Mouse (Mus musculus) spleen, embryonic (tissue): ENCODE measurements around the gene Abhd16b.

Experiments
- CTCF ChIA-PET: fragments of 350-600 bp; sonication (Branson Sonifier 250); formaldehyde crosslinking; loops from one replicate; lab custom pipeline; 2022; lab: Charles Lee

Gene Abhd16b

GRCm38 (mm10) chr2:181493156-181493927 is at the start of gene Abhd16b:
TSS of gene Abhd16b (plus strand) at chr2:181493206.
- CTCF ChIA-PET = interaction anchor here (0.5 to 1.1 kb wide), 3 partner anchors 8 to 349 kb away, joined by 3 read pairs; partner anchors contain the start of gene Zbtb46

DNA sequence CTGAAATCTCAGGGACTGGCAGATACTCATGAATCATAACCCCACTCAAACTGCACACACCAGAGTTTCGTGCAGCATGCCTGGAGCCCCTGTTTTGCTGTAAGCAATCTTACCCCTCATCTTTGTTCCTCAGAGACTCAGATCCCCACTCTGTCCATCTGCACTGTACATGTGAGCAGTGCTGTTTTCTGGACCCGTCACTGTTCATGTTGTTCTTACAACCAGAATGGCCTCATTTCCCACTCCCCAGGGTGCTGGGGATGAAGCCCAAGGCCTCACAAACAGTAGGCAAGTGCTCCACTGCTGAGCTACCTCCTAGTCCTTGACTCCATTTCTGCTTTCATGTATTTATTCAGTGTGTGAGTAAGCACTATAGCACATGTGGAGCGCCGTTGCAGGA is 40.8 kb upstream of the Abhd16b start:
- CTCF ChIA-PET = no interaction called here

GRCm38 (mm10) chr2:181453274-181453673 is 39.7 kb upstream of the Abhd16b start:
- CTCF ChIA-PET = no interaction called here

DNA sequence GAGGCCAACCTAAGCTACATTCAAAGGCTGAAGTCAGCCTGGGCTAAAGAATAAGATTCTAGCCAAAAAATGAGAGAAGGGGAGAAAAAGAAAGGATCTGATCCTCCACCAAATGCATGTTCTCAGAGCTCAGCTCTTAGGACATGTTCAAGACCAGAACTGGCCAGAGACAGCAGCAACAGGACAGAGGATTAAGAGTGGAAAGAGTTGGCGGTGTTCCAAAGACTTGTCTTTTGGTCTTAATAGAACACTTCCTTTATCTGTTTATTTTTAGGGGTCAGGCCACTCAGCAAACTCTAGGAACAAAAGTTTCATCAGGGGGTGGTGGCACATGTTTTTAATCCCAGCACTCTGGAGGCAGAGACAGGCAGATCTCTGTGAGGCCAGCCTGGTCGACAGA is 37.1 kb upstream of the Abhd16b start:
- CTCF ChIA-PET = no interaction called here

- CTCF ChIA-PET = no interaction called here
Measured at GRCm38 (mm10) chr2:181457831-181458230, 35.2 kb upstream of the Abhd16b start.

DNA sequence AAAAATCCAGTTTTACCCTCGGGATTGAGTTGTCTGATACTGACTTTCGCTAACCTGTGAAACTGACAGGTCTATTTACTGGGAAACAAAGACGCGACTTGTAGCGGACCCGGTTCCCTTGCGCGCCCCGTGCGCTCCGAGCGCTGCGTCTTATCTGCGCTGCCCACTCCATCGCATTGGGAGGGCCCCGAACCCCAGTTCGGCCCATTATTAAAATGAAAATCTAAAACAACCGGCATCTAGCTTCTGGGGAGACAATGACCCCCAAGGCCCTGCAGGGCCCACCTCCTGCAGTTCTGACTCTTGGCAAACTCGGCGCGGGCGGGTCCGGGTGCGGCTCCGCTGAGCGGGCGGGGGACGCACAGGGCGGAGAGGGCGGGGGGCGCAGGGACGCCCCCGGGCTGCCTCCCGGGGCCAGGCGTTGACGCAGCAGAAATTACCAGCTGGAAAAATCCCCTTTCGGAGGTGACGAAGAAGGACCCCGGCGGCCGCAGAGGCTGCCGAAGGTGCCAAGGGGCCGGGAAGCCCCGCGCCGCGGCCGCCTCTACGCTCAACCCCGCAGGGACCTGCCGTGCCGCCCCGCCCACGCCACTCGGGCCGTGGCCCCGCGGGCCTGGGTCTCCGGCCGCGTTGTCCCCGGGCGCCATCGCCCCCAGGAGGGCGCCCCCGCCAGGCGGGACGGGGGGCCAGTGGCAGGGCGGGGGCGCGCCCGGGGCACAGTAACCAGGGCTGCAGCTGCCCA is 34.4 kb upstream of the Abhd16b start:
- CTCF ChIA-PET = interaction anchor here (0.8 kb wide), 1 partner anchor 10 kb away, joined by 4 read pairs; no protein-coding TSS in a partner anchor

GRCm38 (mm10) chr2:181459153-181459672 is 33.8 kb upstream of the Abhd16b start, which contains the start of gene Zbtb46:
TSS of gene Zbtb46 (minus strand) at chr2:181459426.
- CTCF ChIA-PET = interaction anchor here (0.6 to 0.8 kb wide), 2 partner anchors 10 to 34 kb away, joined by 3 to 4 read pairs; partner anchors contain the start of gene Abhd16b

GRCm38 (mm10) chr2:181459673-181460621 is 33.1 kb upstream of the Abhd16b start:
- CTCF ChIA-PET = interaction anchor here (0.6 kb wide), 1 partner anchor 33 kb away, joined by 3 read pairs; the partner anchor contains the start of gene Abhd16b

DNA sequence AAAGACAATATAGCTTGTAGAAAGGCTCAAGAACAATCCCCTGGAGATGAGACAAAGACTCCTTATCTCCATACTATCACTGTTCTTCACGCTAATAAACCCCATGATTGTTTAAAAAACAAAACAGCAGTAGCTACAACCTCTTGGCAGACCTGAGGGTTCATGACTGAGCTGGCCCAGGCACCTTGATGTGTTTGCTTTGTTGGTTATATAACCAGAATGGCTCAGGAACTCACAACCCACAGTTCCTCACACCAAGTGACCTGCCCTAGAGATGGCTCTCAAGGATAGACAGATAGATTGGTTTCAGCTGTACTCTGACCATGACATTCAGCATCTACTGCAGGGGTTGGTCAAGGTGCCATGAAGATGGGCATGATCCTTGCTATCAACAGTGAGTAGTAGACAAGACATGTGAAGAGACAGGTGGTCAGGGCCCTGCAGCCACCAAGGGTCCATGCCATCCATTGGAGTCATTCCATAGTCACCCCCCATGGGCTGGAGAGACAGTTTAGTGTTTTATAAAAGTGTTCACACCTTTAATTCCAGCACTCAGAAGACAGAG is 31.4 kb upstream of the Abhd16b start:
- CTCF ChIA-PET = no interaction called here

DNA sequence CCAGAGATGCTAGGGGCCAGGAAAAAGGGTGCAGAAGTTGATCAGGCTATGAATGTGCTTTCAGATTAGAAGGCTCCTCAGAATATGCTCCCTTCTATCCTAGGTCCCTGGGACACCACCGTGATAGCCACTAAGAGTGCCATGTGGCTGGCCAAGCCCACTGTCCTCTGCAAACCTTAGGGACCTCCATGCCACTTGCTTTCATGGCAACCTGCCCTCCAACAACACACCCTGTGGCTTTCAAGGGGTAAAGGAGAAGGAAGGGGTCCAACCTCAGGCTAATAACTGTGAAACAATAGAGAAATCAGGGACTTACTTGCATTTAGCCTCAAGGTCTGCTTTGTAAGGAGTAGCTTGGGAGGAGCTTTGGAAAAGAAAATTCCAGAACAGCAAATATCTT is 30.4 kb upstream of the Abhd16b start:
- CTCF ChIA-PET = no interaction called here

DNA sequence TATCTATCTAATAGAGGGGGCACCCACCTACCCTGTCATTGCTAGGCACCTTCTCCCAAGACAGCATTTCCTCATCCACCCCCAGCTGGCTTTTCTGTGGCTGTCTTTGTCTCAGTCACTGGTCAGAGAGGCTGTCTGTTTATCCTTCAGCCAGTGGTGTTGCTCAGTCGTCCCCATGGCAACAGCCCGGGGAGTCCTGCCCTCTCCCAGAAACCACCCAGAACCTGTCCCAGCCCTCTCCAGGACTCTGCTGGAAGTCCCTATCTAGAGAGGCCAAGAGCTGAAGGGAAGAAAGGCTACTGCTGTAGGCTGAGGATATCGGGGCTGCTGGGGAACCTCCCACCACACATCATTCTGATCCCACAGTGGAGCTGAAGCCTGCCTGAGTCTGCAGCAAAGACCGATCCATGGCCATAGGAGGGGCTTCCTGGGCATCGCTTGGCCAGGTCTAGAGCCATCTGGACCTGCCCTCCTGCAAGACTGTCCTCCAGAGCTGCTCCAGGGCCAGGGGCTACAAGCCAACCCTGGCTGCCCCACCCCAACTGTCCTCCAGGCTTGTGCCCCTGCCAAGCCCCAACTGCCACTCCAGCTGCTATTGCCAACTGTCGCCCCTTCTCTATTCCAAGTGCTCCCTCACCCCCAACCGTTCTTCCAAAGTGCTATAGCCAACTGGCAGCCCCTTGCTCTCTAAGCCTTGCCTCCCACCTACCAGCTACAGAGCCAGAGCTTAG is 29.8 kb upstream of the Abhd16b start:
- CTCF ChIA-PET = no interaction called here

DNA sequence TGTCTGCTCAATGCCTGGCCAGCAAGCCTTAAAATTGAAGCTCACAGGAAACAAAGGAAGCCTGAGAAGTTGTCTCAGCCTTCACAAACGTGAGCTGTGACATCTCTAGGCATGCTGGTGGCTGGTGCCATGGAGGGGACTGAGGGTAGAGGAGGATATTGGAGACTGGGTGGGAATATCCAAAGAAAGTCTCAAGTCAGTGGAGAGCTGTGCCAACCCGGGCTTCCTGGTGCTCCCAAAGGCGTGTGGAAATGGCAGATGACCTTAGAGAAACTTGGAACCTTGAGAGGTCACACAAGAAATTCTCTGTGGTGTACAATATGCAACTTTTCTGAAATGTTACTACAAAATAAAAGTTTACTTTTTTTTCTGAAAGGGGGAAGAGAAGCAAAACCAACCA is 27.6 kb upstream of the Abhd16b start:
- CTCF ChIA-PET = no interaction called here

GRCm38 (mm10) chr2:181470285-181470684 is 22.7 kb upstream of the Abhd16b start:
- CTCF ChIA-PET = interaction anchor here (0.6 kb wide), 1 partner anchor 96 kb away, joined by 7 read pairs; no protein-coding TSS in a partner anchor

- CTCF ChIA-PET = no interaction called here
Measured at GRCm38 (mm10) chr2:181471246-181471645, 21.8 kb upstream of the Abhd16b start.

GRCm38 (mm10) chr2:181472256-181472827 is 20.7 kb upstream of the Abhd16b start:
- CTCF ChIA-PET = no interaction called here

GRCm38 (mm10) chr2:181483120-181483519 is 9.9 kb upstream of the Abhd16b start:
- CTCF ChIA-PET = no interaction called here

DNA sequence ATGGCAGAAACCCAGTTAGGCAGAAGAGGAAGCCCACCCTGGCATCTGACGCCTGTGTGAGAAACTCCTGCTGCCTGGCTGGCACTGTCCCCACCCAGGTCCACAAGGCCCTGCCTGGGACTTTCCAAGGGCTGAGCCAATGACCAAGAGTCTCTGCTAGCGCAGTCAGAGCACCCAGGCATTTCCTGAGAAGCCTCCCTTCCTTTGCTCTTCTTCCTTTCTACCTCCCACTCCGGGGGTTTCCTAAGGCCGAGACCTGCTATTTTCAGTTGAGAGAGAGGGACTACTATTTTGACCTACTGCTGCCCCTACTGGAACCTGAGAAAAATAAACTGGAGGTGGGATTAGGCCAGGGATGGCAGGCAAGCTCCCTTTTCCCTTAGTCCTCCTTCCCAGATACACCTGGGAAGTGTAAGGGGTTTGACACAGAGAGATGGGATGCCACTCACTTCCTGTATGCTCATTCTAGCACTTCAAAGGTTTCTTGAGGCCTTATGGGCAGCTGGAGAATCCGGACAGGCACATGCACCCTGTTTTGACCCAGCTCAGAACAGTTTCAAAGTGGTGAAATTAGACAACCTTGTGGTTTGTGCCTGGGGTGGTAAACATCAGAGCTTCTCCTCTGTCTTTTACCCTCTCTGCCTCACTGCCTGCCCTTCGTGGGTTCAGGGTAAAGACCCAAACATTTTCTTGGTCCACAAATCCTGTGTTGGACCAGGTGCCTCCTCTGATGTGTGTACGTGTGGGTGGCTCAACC is 9.3 kb upstream of the Abhd16b start:
- CTCF ChIA-PET = no interaction called here

- CTCF ChIA-PET = interaction anchor here (0.6 to 1.1 kb wide), 3 partner anchors 8 to 22 kb away, joined by 3 to 7 read pairs (median 5); partner anchors contain the start of gene Abhd16b
Measured at GRCm38 (mm10) chr2:181484456-181485233, 8.4 kb upstream of the Abhd16b start.
